Mouse (Mus musculus) hematopoietic multipotent progenitor cell, adult 10-12 weeks (in vitro differentiated cells): ENCODE measurements around the gene Grid1. TPM values are rescaled to one million over a fixed set of nuclear protein-coding genes. Genes with fewer than 3 reads are reported as not detected.

Experiments used
- polyA plus RNA-seq: library from polyadenylated mRNA; stranded (reverse); fragments of >175 nt; gene quantifications from 2 replicates; pipeline ENCODE4 v1.2.3, GENCODE M21; 2012; ENCODE audit warnings: low replicate concordance

Grid1 gene
- polyA plus RNA-seq = not detected in 2 replicates

GRCm38 (mm10) chr14:34819919-34820652, at the start of gene Grid1:
Gene Grid1 (plus strand): TSS chr14:34820108.

Other genes starting within 250 kb of the Grid1 start
- gene Ldb3, start 231.4 kb upstream of the Grid1 start, polyA plus RNA-seq = not detected in 2 replicates
- not detected in 2 replicates for gene Opn4, start 220.0 kb upstream of the Grid1 start, polyA plus RNA-seq
- gene Wapl, start 146.2 kb upstream of the Grid1 start, polyA plus RNA-seq = 12.1 and 14.5 TPM in 2 replicates